Mouse (Mus musculus) heart, embryonic 11.5 days (tissue): Measurements from ENCODE around the gene 4931409K22Rik. TPM values are rescaled to one million over a fixed set of nuclear protein-coding genes. Genes with fewer than 3 reads are reported as not detected.
"Not testable (repeated sequence)": the region's sequence is repeated elsewhere in the genome, so short reads cannot be mapped to it uniquely, and the experiment has no call there.

ENCODE experiments used
- ATAC-seq: fragments of 200-750 bp; cut with Nextera tagmentation; replicated peaks from 2 replicates; pipeline ENCODE4 v1.8.0; 2017; ENCODE audit warnings: moderate library complexity; ENCODE audit not compliant: insufficient number of reproducible peaks, low FRiP score, low TSS enrichment
- H3K27ac ChIP-seq: fragments of 300-500 bp; sonication (generic); 2 replicates; pipeline ENCODE4 v1.5.1; 2014; ENCODE audit warnings: mild to moderate bottlenecking, low read depth, low read length
- H3K27me3 ChIP-seq: fragments of 300-500 bp; sonication (generic); 2 replicates; pipeline ENCODE4 v1.6.1; 2014; ENCODE audit warnings: mild to moderate bottlenecking, low read length, mixed read lengths; ENCODE audit not compliant: control insufficient read depth, insufficient read depth
- H3K36me3 ChIP-seq: fragments of 300-500 bp; sonication (generic); 2 replicates; pipeline ENCODE4 v1.6.1; 2014; ENCODE audit warnings: mild to moderate bottlenecking, low read length, moderate library complexity, mixed read lengths; ENCODE audit not compliant: control insufficient read depth, insufficient read depth
- H3K4me1 ChIP-seq: fragments of 300-500 bp; sonication (generic); 2 replicates; pipeline ENCODE4 v1.6.1; 2014; ENCODE audit warnings: low read length; ENCODE audit not compliant: control insufficient read depth, insufficient read depth
- H3K4me2 ChIP-seq: fragments of 300-500 bp; sonication (generic); 2 replicates; pipeline ENCODE4 v1.6.1; 2014; ENCODE audit warnings: mild to moderate bottlenecking, moderate library complexity
- H3K4me3 ChIP-seq: fragments of 300-500 bp; sonication (generic); 2 replicates; pipeline ENCODE4 v1.5.1; 2014; ENCODE audit warnings: low read depth, low read length
- H3K9ac ChIP-seq: fragments of 300-500 bp; sonication (generic); 2 replicates; pipeline ENCODE4 v1.6.1; 2014; ENCODE audit warnings: mild to moderate bottlenecking, low read depth, low read length, moderate library complexity
- H3K9me3 ChIP-seq: fragments of 300-500 bp; sonication (generic); replicated peaks from 2 replicates; pipeline ENCODE4 v1.6.1; 2016; ENCODE audit warnings: low read length; ENCODE audit not compliant: control insufficient read depth
- WGBS: fragments of 180-500 bp; shearing (Covaris S2); extraction: QIAGEN DNeasy Blood & Tissue Kit; methylation state at CpG from one replicate; pipeline ENCODE4 v1.1.7; 2014; ENCODE audit not compliant: insufficient replicate concordance; 5-methylcytosine and 5-hydroxymethylcytosine counted together
- polyA plus RNA-seq: library from polyadenylated mRNA; unstranded; fragments of >200 nt; fragmentation: Nextera tagmentation; extraction: Ambion mirVana; gene quantifications from 2 replicates; pipeline ENCODE4 v1.2.1, GENCODE M21; 2014

Gene 4931409K22Rik
- polyA plus RNA-seq, 1 experiment from 2014 or later = not detected

DNA sequence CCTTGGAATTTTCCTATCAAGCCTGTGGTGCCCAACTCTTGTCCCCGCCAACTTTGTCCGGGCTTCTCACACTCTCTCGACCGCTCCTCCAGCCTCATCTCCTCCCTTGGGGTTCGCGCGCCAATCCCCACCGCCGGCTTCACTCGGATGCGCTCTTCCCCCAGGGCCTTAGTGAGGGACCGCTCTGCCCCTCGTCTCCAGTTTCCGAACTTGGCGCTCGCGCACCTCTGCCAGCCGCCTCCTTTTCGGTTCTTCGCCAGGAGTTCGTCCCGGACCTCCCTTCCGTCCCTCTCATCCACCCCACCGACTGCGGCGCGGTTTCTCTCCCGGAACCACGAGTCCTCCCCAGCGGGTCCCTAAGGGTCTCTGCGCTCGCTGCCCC, 20.2 kb upstream of the 4931409K22Rik start:
- ATAC-seq = peak; percentile 32
- peak overlapping the region; percentile 84 for H3K9ac ChIP-seq
- peak overlapping the region; percentile 63 for H3K27ac ChIP-seq
- peaks cover 15% of the 10 kb centered on the region for H3K36me3 ChIP-seq
- peak overlapping the region; percentile 76 for H3K4me2 ChIP-seq
- no peaks in the 10 kb centered on the region for H3K27me3 ChIP-seq
- H3K9me3 ChIP-seq = no peaks in the 10 kb centered on the region
- WGBS = under 1% methylated on average over 32 of the region's 32 CpGs
- peaks cover 7% of the 10 kb centered on the region for H3K4me1 ChIP-seq
- peak overlapping the region; percentile 82 for H3K4me3 ChIP-seq

DNA sequence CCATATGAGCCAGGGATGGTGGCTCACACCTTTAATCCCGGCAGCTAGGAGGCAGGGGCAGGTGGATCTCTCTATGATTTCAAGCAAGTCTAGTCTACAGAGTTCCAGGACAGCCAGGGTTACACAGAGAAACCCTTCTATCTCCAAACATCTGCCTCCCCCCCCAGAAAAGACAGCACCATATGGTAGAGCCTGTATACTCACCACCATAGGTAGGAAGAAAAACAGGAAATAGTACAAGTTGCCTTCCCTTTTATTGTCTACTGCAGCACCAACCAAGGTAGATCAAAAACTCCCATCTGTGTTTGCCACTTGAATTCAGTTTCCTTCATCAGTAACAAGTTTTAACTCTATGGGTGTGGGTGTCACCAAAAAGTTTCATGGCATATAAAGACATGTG, 19.3 kb upstream of the 4931409K22Rik start:
- H3K9me3 ChIP-seq = no peaks in the 10 kb centered on the region
- no peak overlapping the region for H3K27ac ChIP-seq
- H3K4me3 ChIP-seq = peak overlapping the region; percentile 82; the same call in 1 of the 2 replicates
- H3K27me3 ChIP-seq = no peaks in the 10 kb centered on the region
- peak overlapping the region; percentile 84 for H3K9ac ChIP-seq
- H3K4me1 ChIP-seq = peaks cover 7% of the 10 kb centered on the region
- peak overlapping the region; percentile 76 for H3K4me2 ChIP-seq
- WGBS = 73% methylated on average over 1 of the region's 1 CpGs
- no peak for ATAC-seq
- peaks cover 21% of the 10 kb centered on the region for H3K36me3 ChIP-seq

DNA sequence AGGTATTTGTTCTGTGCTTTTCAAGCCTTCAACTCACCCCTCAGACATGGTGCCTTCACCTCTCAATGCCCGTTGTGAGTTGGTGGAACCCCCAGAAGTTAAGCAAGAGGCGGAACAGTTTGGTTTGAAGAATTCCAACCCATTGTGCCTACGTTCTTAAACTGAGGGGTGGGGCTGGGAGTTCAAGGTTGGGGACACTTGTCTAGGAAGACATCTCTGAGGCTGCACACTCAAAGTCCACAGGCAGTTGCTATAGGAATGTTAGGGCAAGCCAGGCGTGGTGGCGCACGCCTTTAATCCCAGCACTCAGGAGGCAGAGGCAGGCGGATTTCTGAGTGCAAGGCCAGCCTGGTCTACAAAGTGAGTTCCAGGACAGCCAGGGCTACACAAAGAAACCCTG, 1.3 kb downstream of the 4931409K22Rik start:
- peaks cover 13% of the 10 kb centered on the region for H3K27me3 ChIP-seq
- H3K4me3 ChIP-seq, H3K4me1 ChIP-seq, H3K9ac ChIP-seq, H3K36me3 ChIP-seq, ATAC-seq, H3K27ac ChIP-seq, H3K9me3 ChIP-seq, H3K4me2 ChIP-seq: not testable (repeated sequence)
- 85% methylated on average over 7 of the region's 7 CpGs for WGBS

DNA sequence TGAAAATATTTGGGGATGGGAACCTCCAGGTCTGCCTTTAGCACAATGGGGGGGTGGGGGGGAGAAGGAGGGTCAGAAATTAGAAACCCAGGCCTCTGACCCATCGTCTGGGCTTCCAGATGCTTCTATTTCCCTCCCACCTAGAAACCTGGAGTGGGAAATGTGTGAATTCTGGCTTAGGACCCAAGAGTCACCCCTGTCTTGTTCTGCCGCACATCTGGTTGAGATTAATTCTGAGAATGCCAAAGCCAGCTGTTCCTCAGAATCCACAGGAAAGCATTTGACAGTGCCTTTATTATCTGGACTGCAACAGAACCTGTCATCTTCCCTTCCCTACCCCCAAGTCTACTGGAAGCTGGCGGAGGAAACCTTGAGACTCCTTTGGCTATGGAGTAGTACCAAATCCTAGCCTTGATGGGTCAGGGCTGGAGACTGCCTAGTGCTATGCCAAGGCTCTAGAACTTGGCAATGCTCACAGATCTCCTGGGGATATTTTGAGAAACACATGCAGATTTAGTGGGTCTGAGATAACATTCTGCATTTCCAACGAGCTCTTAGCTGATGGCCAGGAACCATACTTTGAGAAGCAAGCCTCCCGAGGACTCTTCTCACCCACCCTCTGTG, 2.9 kb downstream of the 4931409K22Rik start:
- Histone ChIP-seq H3K9ac (no peak overlapping the region), H3K36me3 (no peaks in the 10 kb centered on the region), H3K4me1 (no peaks in the 10 kb centered on the region), H3K4me2 (no peak overlapping the region), H3K27me3 (peaks cover 21% of the 10 kb centered on the region), H3K4me3 (no peak overlapping the region), H3K9me3 (no peaks in the 10 kb centered on the region), H3K27ac (no peak overlapping the region)
- no peak for ATAC-seq
- 67% methylated on average over 5 of the region's 5 CpGs for WGBS

DNA sequence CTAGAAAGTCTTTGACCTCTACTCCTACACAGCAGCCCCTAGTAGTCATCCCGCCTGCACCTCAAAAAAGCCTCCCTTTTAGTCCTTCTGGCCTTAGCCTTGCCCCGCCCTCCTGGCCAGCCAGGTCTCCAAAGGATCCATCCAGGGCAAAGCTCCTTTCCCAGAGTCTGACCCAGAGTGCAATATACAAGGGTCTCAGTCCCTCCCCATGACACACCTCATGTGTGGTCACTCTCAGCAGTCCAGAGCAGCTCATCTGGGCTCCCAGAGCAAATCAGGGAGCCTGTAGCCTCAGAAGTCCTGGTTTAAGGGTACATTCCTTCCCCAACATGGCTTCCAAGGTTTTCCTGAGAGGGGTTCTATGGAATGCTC, 5.3 kb downstream of the 4931409K22Rik start:
- Histone ChIP-seq H3K27ac (no peak overlapping the region), H3K4me3 (no peak overlapping the region), H3K4me1 (no peaks in the 10 kb centered on the region), H3K9me3 (no peaks in the 10 kb centered on the region), H3K9ac (no peak overlapping the region), H3K36me3 (no peaks in the 10 kb centered on the region), H3K4me2 (peak overlapping the region; percentile 42), H3K27me3 (peaks cover 25% of the 10 kb centered on the region)
- ATAC-seq = no peak
- WGBS = 51% methylated on average over 2 of the region's 2 CpGs

DNA sequence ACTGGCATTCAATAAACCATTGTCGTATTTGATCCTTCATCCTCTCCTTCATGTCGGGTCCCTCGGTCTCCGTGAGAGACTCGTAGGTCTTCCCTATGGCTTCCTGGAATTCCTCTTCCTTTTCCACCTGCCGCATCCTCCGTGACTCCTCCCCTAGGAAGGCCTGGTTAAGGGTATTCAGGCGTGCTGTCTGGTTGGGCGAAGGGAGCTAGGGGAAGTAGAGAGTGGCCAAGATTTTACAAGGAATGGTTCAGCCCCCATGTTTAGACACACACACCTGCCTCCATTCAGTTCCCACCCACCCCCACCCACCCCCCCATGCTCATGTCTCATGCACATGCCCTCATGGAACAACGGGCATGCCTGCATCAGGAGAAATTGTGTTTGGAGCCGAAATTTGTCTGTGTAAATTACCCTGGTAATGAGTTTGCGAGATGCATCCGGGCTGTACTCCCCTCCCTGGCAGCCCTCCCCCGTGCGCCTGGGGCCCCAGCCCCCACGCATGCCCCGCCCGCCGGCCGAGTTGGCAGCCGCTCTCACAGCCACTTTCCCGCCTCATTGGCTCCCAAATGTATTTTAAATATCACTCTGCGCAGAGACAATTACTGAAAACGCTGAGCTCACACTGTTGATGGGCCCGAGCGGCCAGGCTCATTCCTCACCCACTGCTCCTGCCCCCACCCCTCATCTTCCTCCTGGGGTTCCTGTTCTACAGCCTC, 5.9 kb downstream of the 4931409K22Rik start:
- no peak; the same call in 1 of the 2 replicates for ATAC-seq
- Histone ChIP-seq H3K4me3 (no peak overlapping the region), H3K27me3 (peaks cover 25% of the 10 kb centered on the region), H3K4me2 (peak overlapping the region; percentile 42), H3K27ac (no peak overlapping the region), H3K9me3 (no peaks in the 10 kb centered on the region), H3K36me3 (no peaks in the 10 kb centered on the region), H3K9ac (no peak overlapping the region), H3K4me1 (no peaks in the 10 kb centered on the region)
- 34% methylated on average over 26 of the region's 26 CpGs for WGBS

DNA sequence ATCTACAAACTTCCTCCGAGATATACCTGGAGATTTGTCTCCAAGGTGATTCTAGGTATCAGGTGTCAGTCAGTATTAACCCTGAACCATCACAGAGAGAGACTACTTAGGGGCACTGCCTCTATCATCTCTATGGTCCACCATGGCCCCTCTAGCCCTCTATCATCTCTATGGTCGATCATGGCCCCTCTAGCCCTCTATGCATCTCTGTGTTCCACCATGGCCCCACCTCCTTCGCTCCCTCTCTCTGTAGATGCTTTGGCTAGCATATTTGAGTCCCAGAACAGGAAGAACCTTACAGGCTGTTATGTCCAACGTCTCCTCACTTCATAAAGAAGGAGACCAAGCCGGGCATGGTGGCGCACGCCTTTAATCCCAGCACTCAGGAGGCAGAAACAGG, 14.0 kb downstream of the 4931409K22Rik start:
- Histone ChIP-seq H3K27ac (no peak overlapping the region), H3K9me3 (no peaks in the 10 kb centered on the region), H3K27me3 (peaks cover under 1% of the 10 kb centered on the region), H3K4me1 (peaks cover 16% of the 10 kb centered on the region), H3K9ac (no peak overlapping the region), H3K36me3 (no peaks in the 10 kb centered on the region), H3K4me3 (no peak overlapping the region), H3K4me2 (no peak overlapping the region)
- no peak for ATAC-seq
- WGBS = 77% methylated on average over 7 of the region's 7 CpGs

DNA sequence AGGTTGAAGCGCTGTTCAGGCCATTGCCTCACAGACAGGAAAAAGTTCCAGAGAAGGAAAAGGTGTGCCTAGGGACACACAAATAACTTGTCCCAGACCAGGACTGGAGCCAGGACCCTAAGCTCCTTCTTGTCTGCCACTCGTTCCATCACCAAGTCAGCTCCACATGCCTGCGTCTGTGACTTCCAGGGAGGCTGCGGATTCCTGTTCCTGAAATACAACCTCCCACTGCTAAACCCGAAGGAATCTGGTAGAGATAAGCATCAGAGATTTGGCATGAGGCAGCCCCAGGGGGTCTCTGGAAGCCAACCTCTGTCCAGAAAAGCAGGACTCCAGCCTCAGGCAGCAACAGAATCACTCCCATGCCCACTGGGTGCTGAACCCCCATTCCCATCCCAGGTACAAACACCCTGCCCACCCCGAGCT, 15.5 kb downstream of the 4931409K22Rik start:
- Histone ChIP-seq H3K27me3 (peaks cover 3% of the 10 kb centered on the region), H3K27ac (no peak overlapping the region), H3K4me2 (peak overlapping the region; percentile 68), H3K4me3 (peak overlapping the region; percentile 21), H3K4me1 (peaks cover 16% of the 10 kb centered on the region), H3K36me3 (no peaks in the 10 kb centered on the region), H3K9ac (peak overlapping the region; percentile 4; the same call in 1 of the 2 replicates), H3K9me3 (no peaks in the 10 kb centered on the region)
- WGBS = 6% methylated on average over 6 of the region's 6 CpGs
- no peak for ATAC-seq
